Mouse (Mus musculus) heart, embryonic 12.5 days (tissue): ENCODE results near the gene Iapp. TPM values are rescaled to one million over a fixed set of nuclear protein-coding genes. Genes with fewer than 3 reads are reported as not detected.
"Not testable (repeated sequence)": the region's sequence is repeated elsewhere in the genome, so short reads cannot be mapped to it uniquely, and the experiment has no call there.

ENCODE experiments used
- ATAC-seq: fragments of 200-750 bp; cut with Nextera tagmentation; 2 replicates; pipeline ENCODE4 v1.8.0; 2017; ENCODE audit warnings: moderate TSS enrichment, moderate library complexity; ENCODE audit not compliant: insufficient number of reproducible peaks, low FRiP score
- H3K27ac ChIP-seq: fragments of 300-500 bp; sonication (generic); 2 replicates; pipeline ENCODE4 v1.5.1; 2016; ENCODE audit warnings: mild to moderate bottlenecking, moderate library complexity; ENCODE audit not compliant: poor library complexity, severe bottlenecking
- H3K27me3 ChIP-seq: fragments of 300-500 bp; sonication (generic); replicated peaks from 2 replicates; pipeline ENCODE4 v1.6.1; 2016; ENCODE audit warnings: mild to moderate bottlenecking, moderate library complexity
- H3K36me3 ChIP-seq: fragments of 300-500 bp; sonication (generic); 2 replicates; pipeline ENCODE4 v1.6.1; 2016; ENCODE audit warnings: mild to moderate bottlenecking, moderate library complexity
- H3K4me1 ChIP-seq: fragments of 300-500 bp; sonication (generic); replicated peaks from 2 replicates; pipeline ENCODE4 v1.6.1; 2016; ENCODE audit warnings: mild to moderate bottlenecking
- H3K4me2 ChIP-seq: fragments of 300-500 bp; sonication (generic); 2 replicates; pipeline ENCODE4 v1.6.1; 2016; ENCODE audit warnings: mild to moderate bottlenecking, moderate library complexity
- H3K4me3 ChIP-seq: fragments of 300-500 bp; sonication (generic); 2 replicates; pipeline ENCODE4 v1.5.1; 2016; ENCODE audit warnings: mild to moderate bottlenecking
- H3K9ac ChIP-seq: fragments of 300-500 bp; sonication (generic); 2 replicates; pipeline ENCODE4 v1.6.1; 2016; ENCODE audit warnings: mild to moderate bottlenecking, moderate library complexity
- H3K9me3 ChIP-seq: fragments of 300-500 bp; sonication (generic); replicated peaks from 2 replicates; pipeline ENCODE4 v1.6.1; 2016; ENCODE audit warnings: mild to moderate bottlenecking, moderate library complexity
- WGBS: fragments of 180-500 bp; shearing (Covaris S2); methylation state at CpG from one replicate; pipeline ENCODE4 v1.1.7; 2016; 5-methylcytosine and 5-hydroxymethylcytosine counted together
- polyA plus RNA-seq: library from polyadenylated mRNA; unstranded; fragments of >200 nt; fragmentation: Nextera tagmentation; extraction: Ambion mirVana; gene quantifications from 2 replicates; pipeline ENCODE4 v1.2.1, GENCODE M21; 2016

Gene Iapp
- polyA plus RNA-seq, 1 experiment from 2014 or later, result not detected

DNA sequence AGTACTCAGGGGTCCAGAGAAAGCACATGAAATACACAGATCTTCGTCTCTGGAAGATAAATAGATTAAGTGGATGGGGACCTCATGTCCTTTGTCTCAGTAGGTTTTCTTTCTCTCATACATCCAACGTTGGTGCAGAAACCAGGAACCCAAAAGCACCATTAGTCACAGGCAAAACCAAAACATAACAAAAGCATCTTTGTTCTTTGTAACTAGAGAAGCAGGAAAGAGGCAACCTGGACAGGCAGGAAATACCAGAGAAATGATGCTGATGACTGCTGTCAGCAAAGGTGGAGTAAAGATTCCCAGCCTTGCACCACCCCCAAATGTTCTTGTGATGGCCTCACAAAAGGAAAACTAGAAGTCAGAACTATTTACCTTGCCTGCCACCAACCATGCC is 41.4 kb downstream of the Iapp start:
- no peaks in the 10 kb centered on the region for H3K36me3 ChIP-seq
- H3K4me1 ChIP-seq, result no peaks in the 10 kb centered on the region
- no peak overlapping the region for H3K27ac ChIP-seq
- WGBS, result 39% methylated on average over 2 of the region's 2 CpGs
- no peak overlapping the region for H3K4me2 ChIP-seq
- no peak overlapping the region for H3K9ac ChIP-seq
- no peak overlapping the region for H3K4me3 ChIP-seq
- H3K9me3 ChIP-seq, result no peaks in the 10 kb centered on the region
- H3K27me3 ChIP-seq, result no peaks in the 10 kb centered on the region
- no peak for ATAC-seq

- no peak overlapping the region for H3K4me3 ChIP-seq
- no peaks in the 10 kb centered on the region for H3K9me3 ChIP-seq
- no peaks in the 10 kb centered on the region for H3K27me3 ChIP-seq
- no peak overlapping the region for H3K4me2 ChIP-seq
- 50% methylated on average over 2 of the region's 2 CpGs for WGBS
- no peak overlapping the region for H3K27ac ChIP-seq
- peaks cover 9% of the 10 kb centered on the region; the same call in 1 of the 2 replicates for H3K4me1 ChIP-seq
- ATAC-seq, result no peak
- no peak overlapping the region for H3K9ac ChIP-seq
- H3K36me3 ChIP-seq, result peaks cover 2% of the 10 kb centered on the region; the same call in 1 of the 2 replicates
These were observed 45.3 kb downstream of the Iapp start for GRCm38 (mm10) chr6:142343561-142343960.

DNA sequence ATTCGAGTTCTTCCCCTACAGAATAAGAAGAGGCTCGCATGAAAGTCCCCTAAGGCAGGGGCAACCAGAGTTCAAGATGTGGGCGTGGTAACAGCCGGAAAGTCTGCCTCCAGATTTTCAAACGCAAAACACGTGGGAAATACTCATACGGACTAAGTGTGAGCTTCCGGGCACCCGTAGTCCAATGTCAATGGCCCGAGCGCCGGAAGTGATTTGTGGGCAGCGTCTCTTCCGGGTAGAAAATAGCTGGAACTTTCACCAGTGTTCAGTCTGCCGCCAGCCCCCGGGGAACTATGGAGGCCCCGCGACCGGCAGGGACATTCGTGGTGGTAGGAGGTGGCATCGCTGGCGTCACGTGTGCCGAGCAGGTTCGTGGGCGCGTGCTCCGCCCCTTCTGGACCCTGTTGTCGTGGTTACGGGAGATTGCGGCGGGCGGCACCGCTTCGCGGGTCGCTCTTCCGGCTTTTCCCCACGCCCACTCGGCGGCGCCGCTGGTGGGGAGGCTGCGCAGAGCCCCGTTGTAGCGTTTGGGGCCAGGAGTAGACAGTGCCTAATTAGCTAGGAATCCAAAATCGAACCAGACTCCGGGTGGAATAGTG is 47.3 kb downstream of the Iapp start, which contains the start of gene Pyroxd1:
TSS of gene Pyroxd1 (plus strand) at position 215 of the 599 bp plus-strand sequence.
- Histone ChIP-seq H3K4me1 (peaks cover 9% of the 10 kb centered on the region; the same call in 1 of the 2 replicates), H3K9me3 (no peaks in the 10 kb centered on the region), H3K4me2 (peak within 1 kb of the TSS; percentile 71), H3K9ac (peak within 1 kb of the TSS; percentile 77), H3K36me3 (peaks cover 18% of the 10 kb centered on the region), H3K27me3 (no peaks in the 10 kb centered on the region), H3K4me3 (peak within 1 kb of the TSS; percentile 98), H3K27ac (peak within 1 kb of the TSS; percentile 83)
- ATAC-seq, result peak; percentile 93
- WGBS, result under 1% methylated on average over 48 of the region's 48 CpGs

DNA sequence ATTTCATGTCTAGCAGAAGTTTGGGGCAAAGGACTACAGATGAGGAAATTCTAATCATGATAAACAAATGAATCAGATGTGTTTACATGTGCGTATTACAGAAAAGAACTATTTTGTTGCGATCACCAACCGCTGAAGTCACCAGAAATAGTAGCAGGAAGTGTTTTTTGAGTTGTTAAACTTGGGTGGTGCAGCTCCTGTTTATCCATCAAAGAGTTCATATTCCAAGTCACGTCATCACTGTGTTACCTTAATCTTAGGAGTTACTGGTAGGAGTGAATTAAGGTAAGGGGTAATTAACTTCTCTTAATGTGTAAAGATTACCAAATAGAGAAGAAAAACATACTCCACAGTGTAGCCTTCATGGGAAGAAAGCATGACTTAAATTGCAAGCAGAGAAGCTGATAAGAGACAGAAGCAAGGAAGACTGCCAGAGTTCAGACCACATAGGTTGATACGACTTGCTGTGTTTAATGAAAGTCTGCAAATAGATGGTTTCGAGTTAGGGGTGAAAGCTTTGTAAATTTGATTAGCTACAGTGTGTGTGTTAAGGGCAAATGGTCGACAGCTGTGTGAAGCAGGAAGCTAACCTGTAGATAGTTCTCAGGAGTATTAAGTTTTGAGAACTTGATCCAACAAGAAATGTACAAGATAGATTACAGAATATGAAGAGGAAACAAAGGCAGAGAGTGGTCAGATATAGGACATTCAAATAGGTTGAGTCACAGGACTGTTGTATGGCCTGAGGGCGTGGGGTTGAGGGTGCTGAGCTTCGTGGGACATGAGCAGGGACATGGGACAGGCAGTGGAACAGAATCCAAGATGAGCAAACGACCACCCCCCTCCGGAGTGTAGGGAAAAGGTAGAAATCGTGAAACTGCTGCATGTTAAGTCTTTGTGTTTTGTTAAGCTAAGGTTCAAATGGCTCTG is 48.2 kb downstream of the Iapp start:
- no peaks in the 10 kb centered on the region for H3K9me3 ChIP-seq
- H3K4me1 ChIP-seq, result peaks cover 9% of the 10 kb centered on the region; the same call in 1 of the 2 replicates
- WGBS, result 48% methylated on average over 12 of the region's 12 CpGs
- no peak overlapping the region for H3K27ac ChIP-seq
- no peaks in the 10 kb centered on the region for H3K27me3 ChIP-seq
- H3K4me3 ChIP-seq, result peak overlapping the region; percentile 98
- ATAC-seq, result no peak
- H3K4me2 ChIP-seq, result peak overlapping the region; percentile 71
- H3K36me3 ChIP-seq, result peaks cover 27% of the 10 kb centered on the region
- peak overlapping the region; percentile 77; the same call in 1 of the 2 replicates for H3K9ac ChIP-seq

- Histone ChIP-seq H3K27me3 (no peaks in the 10 kb centered on the region), H3K27ac (no peak overlapping the region), H3K9me3 (no peaks in the 10 kb centered on the region), H3K36me3 (peaks cover 39% of the 10 kb centered on the region), H3K9ac (no peak overlapping the region), H3K4me2 (no peak overlapping the region), H3K4me3 (no peak overlapping the region), H3K4me1 (peaks cover 9% of the 10 kb centered on the region; the same call in 1 of the 2 replicates)
- ATAC-seq, result no peak
- WGBS, result 69% methylated on average over 11 of the region's 11 CpGs
These were observed 49.5 kb downstream of the Iapp start for GRCm38 (mm10) chr6:142347431-142348385.

GRCm38 (mm10) chr6:142352099-142352498 is 53.9 kb downstream of the Iapp start:
- not testable (repeated sequence) for H3K4me3 ChIP-seq, H3K27ac ChIP-seq, ATAC-seq, H3K27me3 ChIP-seq, H3K9me3 ChIP-seq, H3K9ac ChIP-seq, H3K4me2 ChIP-seq, H3K4me1 ChIP-seq
- WGBS, result 86% methylated on average over 3 of the region's 3 CpGs
- peaks cover 66% of the 10 kb centered on the region for H3K36me3 ChIP-seq

Other genes with a start within 250 kb of the Iapp start
- 0.43 TPM in 1 of 2 replicates, not detected in the other for gene Slco1a6, start 89.9 kb upstream of the Iapp start, polyA plus RNA-seq
- gene Slco1a5, start 24.6 kb downstream of the Iapp start, polyA plus RNA-seq, result not detected in 2 replicates
- gene Pyroxd1, start 47.2 kb downstream of the Iapp start, polyA plus RNA-seq, result 14.7 and 15.7 TPM in 2 replicates
- 24.0 and 24.1 TPM in 2 replicates for gene Recql, start 88.7 kb downstream of the Iapp start, polyA plus RNA-seq
- gene Golt1b, start 88.8 kb downstream of the Iapp start, polyA plus RNA-seq, result 89.9 and 91.5 TPM in 2 replicates
- gene Spx, start 115.0 kb downstream of the Iapp start, polyA plus RNA-seq, result 0.64 and 0.71 TPM in 2 replicates
- gene Gys2, start 174.7 kb downstream of the Iapp start, polyA plus RNA-seq, result 0.40 TPM in 1 of 2 replicates, not detected in the other
- gene Ldhb, start 209.5 kb downstream of the Iapp start, polyA plus RNA-seq, result 777 and 782 TPM in 2 replicates